Mouse (Mus musculus): Measurements from ENCODE around the gene Nudt3. TPM values are rescaled to one million over a fixed set of nuclear protein-coding genes. Genes with fewer than 3 reads are reported as not detected.

The Nudt3 gene
- polyA plus RNA-seq, 1 experiment from 2014 or later, result 196 TPM

DNA sequence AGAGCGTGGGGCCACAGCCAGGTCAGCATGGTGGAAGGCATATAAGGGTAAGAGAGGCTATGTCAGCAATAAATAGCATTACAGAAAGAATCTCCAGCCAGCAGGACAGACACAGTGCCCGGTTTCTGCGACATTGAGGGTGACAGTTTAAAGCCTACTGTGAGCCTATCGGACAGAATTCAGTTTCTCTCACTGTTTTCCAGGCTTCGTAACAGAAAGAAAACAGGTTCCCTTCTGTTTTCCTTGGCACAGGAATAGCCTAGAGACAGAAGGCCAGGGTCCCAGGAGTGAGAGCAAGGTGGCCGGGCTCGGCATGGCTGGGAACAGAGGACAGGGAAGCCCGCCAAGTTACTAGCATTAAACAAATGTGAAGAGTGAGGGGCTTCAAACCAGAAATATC lies 43.5 kb downstream of the Nudt3 start:
- ChIA-PET CTCF (interaction anchor here (3.4 kb wide), 1 partner anchor 14 kb away, joined by 10 read pairs; the partner anchor contains the start of gene AI413582), POLR2A (interaction anchor here (1.5 kb wide), 1 partner anchor 12 kb away, joined by 3 read pairs; no protein-coding TSS in a partner anchor)
- no peak for ATAC-seq
- no peak for TF ChIP-seq CTCF (IDR thresholded peaks at IDR 0.05)
- H3K27me3 ChIP-seq, result no peaks in the 10 kb centered on the region
- in situ Hi-C loops (cut with MboI; ENCODE audit: low pct_unique_long_range_greater_than_20kb), result no loop called here
- no peak for DNase-seq (ENCODE audit: low read depth, low spot score)

DNA sequence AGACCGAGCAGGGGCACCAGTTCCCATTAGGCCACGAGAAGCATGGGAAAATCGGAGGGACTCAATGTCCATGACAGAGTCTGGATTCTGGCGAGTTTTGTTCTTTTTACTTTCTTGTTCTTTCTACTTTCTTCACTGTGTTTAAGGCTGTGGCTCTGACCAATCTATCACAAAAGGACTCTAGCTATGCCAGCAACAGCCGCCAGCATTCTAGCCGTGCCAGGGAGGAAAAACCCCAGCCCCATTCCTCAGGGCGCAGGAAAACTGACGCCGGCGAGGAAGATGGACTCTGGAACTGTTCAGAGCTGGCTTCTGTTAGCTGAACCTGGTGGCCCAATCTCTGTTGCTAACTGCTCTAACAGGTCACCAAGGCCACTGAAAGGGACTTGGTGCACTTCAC lies 44.8 kb downstream of the Nudt3 start:
- TF ChIP-seq CTCF (IDR thresholded peaks at IDR 0.05), result no peak
- DNase-seq (ENCODE audit: low read depth, low spot score) (no peak), ATAC-seq (no peak)
- POLR2A ChIA-PET, result interaction anchor here (1.5 kb wide), 1 partner anchor 13 kb away, joined by 3 read pairs; no protein-coding TSS in a partner anchor
- H3K27me3 ChIP-seq, result no peaks in the 10 kb centered on the region
- CTCF ChIA-PET, result interaction anchor here (3.4 kb wide), 1 partner anchor 13 kb away, joined by 10 read pairs; the partner anchor contains the start of gene AI413582
- in situ Hi-C loops (cut with MboI; ENCODE audit: low pct_unique_long_range_greater_than_20kb), result no loop called here

DNA sequence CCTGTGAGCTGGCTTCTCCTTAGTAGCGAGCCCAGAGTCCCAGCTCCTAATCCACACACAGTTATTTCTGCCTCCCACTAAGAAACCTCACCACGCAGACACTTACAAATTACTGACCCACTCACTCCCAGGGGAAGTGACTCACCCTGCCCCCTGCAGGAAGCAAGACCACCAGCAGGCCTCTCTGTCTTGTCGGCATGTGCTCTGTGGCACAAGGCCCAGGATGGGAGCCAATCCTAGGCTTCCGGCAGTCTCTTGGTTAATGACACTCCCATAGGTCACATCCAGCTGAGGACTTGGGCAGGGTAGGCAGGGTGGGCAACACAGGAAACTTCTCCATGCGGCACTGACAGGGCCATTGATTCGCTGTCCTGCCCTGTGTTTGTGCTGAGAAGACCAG lies 45.8 kb downstream of the Nudt3 start:
- ChIA-PET CTCF (interaction anchor here (0.8 to 3.4 kb wide), 6 partner anchors 12 to 52 kb away, joined by 3 to 10 read pairs (median 4); partner anchors contain the start of gene AI413582), POLR2A (interaction anchor here (1.2 kb wide), 1 partner anchor 14 kb away, joined by 3 read pairs; no protein-coding TSS in a partner anchor)
- in situ Hi-C loops (cut with MboI; ENCODE audit: low pct_unique_long_range_greater_than_20kb), result no loop called here
- DNase-seq (ENCODE audit: low read depth, low spot score), result no peak
- H3K27me3 ChIP-seq, result no peaks in the 10 kb centered on the region
- TF ChIP-seq CTCF (IDR thresholded peaks at IDR 0.05), result no peak
- ATAC-seq, result peak; percentile 41

DNA sequence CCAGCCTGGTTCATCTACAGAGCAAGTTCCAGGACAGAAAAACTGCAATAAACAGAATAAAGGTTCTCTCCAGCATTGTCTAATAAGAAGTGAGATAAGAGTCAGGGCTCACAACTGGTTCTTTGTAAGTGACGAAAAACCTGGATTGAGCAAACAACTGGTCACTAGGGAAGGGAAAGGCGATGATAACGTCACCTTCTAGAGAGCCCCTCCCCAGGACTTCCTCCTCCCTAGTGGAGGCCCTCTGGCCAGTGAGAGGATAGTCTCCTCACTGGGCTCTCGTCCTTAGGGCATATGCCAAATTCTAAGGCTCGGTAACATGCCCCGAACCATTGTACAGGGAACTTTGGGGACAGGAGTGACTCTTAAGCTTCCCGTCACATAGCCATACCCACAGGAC lies 47.2 kb downstream of the Nudt3 start:
- ChIA-PET POLR2A (no interaction called here), CTCF (interaction anchor here (1.4 to 3.4 kb wide), 3 partner anchors 10 to 54 kb away, joined by 3 to 10 read pairs (median 4); partner anchors contain the start of gene AI413582)
- H3K27me3 ChIP-seq, result no peaks in the 10 kb centered on the region
- TF ChIP-seq CTCF (IDR thresholded peaks at IDR 0.05), result no peak
- in situ Hi-C loops (cut with MboI; ENCODE audit: low pct_unique_long_range_greater_than_20kb), result no loop called here
- no peak for ATAC-seq
- no peak for DNase-seq (ENCODE audit: low read depth, low spot score)

DNA sequence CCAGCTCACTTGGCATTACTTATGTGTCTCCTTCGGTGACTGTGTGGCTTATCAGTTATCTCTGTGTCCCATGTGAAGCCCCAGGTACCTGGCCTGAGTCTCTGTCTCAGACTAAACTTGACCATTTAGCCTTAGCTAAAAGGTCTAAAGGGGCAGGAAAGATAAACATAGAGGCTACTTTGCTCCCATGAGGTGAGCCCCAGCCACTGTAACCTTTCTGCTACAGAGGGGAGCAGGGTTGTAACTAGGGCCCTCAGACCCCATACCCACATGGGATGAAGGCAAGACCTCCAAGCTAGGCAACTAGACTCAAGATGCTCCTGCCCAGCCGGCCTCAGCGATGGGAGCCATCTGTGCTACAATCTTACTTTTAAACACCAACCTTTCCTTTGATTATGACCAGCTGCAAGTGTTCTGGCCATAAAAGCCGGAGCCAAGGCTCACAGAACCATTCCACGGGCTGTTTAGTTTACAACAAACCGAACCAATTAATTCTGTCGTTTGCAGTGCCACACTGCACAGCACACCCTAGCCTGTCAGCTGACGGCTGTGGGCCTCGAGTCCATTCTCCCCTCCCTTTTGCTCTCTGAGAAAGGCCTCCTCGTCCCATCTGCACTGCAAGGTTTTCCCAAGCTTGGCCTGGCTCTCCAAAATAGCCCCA lies 48.0 kb downstream of the Nudt3 start:
- in situ Hi-C loops (cut with MboI; ENCODE audit: low pct_unique_long_range_greater_than_20kb), result no loop called here
- ChIA-PET CTCF (no interaction called here), POLR2A (interaction anchor here (1.2 kb wide), 1 partner anchor 48 kb away, joined by 5 read pairs; the partner anchor contains the start of gene Nudt3)
- TF ChIP-seq CTCF (IDR thresholded peaks at IDR 0.05), result no peak
- no peak for ATAC-seq
- no peak for DNase-seq (ENCODE audit: low read depth, low spot score)
- H3K27me3 ChIP-seq, result no peaks in the 10 kb centered on the region

DNA sequence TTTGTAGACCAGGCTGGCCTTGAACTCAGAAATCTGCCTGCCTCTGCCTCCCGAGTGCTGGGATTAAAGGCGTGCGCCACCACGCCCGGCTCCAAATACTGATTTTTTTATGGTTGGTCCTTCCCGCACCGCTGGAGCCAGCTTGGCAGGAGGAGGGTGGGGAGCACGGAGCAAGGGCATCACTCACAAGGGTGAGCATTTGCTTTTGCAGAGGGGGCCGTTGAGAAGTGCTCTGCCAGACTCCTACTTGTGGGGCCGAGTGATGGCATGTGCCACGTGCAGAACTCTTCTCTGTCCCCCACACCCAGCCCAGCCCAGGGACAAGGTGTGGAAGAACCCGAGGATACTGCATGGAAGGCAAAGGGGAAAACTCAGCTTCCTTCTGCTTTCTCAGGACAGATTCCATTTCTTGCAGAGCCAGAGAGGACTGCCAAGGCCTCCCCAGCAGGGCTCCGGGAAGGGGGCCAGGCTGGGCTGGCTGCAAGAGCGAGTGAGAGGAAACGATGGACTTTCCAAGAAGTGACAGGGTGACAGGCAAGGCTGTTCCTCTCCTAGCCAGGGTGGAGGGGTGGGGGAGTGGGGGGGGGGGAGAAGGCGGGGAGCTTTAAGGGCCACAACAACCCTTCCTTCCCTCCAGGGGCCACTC lies 48.7 kb downstream of the Nudt3 start:
- ATAC-seq (no peak), DNase-seq (ENCODE audit: low read depth, low spot score) (no peak)
- no peak for TF ChIP-seq CTCF (IDR thresholded peaks at IDR 0.05)
- POLR2A ChIA-PET, result interaction anchor here (1.1 to 1.2 kb wide), 2 partner anchors 8 to 49 kb away, joined by 4 to 5 read pairs; partner anchors contain the start of gene Nudt3
- CTCF ChIA-PET, result no interaction called here
- in situ Hi-C loops (cut with MboI; ENCODE audit: low pct_unique_long_range_greater_than_20kb), result no loop called here
- no peaks in the 10 kb centered on the region for H3K27me3 ChIP-seq

DNA sequence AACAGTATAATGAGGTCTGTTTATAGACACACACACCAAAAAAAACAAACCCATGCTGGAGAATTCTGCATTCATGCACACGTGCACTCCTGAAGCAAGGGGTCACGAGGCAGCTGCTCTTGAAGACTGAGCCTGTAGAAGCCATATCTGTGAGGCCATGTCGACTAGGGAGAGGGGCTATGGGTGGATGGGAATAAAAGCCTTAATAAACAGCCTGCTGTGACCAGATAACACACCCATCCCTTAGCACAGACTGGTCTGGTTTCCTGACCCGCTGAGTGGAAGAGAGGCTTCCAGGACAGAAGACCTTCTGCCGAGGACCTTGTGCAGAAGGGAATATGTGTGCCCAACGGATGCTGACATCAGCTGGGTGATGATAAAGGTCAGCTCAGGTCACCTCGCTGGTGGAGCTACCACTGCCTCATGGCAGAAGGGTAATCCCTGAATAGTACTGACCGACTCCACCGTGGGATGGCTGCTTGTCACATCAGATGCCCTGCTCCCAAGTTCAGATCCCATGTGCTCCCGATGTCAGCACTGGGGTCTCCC lies 49.4 kb downstream of the Nudt3 start:
- DNase-seq (ENCODE audit: low read depth, low spot score) (no peak), ATAC-seq (no peak)
- POLR2A ChIA-PET, result interaction anchor here (1.1 kb wide), 1 partner anchor 8 kb away, joined by 4 read pairs; no protein-coding TSS in a partner anchor
- no peaks in the 10 kb centered on the region for H3K27me3 ChIP-seq
- in situ Hi-C loops (cut with MboI; ENCODE audit: low pct_unique_long_range_greater_than_20kb), result no loop called here
- CTCF ChIA-PET, result no interaction called here
- no peak for TF ChIP-seq CTCF (IDR thresholded peaks at IDR 0.05)

DNA sequence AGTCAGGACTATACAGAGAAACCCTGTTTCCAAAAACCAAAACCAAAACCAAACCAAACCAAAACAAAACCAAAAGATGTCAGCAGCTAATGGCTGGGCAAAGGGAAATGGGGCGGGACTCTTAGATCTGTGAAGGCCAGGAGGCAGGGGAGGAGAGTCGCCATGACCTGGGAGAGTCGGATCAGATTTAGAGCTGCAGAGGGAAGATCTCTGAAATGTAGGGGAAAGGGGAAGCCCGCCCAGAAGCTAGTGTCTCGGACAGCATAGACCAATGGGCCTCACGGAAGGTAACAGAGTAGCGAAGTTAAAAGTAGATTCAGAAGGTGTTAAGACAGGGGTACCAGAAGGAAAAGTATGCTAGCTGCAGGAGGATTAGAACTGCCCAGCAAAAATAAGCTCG lies 52.0 kb downstream of the Nudt3 start:
- CTCF ChIA-PET, result no interaction called here
- POLR2A ChIA-PET, result interaction anchor here (0.6 kb wide), 1 partner anchor 20 kb away, joined by 5 read pairs; no protein-coding TSS in a partner anchor
- in situ Hi-C loops (cut with MboI; ENCODE audit: low pct_unique_long_range_greater_than_20kb), result no loop called here
- DNase-seq (ENCODE audit: low read depth, low spot score) (no peak), ATAC-seq (no peak)
- no peak for TF ChIP-seq CTCF (IDR thresholded peaks at IDR 0.05)
- H3K27me3 ChIP-seq, result no peaks in the 10 kb centered on the region

DNA sequence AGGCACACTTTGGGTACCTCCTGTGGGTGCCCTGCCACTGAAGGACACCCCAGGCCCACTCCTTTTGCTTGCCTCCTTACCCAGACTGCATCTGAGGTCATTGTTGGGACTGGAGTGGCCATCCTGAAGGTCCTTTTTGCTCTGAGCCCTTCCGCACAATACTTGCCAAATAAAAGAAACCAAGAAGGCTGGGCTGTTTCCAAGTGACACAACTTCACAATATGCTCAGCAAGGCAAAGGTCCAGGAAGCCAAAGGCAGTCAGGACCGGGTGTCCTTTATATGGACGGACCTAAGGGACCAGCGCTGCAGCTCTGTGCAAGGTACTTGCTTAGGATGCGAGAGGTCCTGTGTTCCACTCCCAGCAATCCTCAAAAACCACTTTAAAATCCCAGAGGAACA lies 55.1 kb downstream of the Nudt3 start:
- POLR2A ChIA-PET, result no interaction called here
- no peaks in the 10 kb centered on the region for H3K27me3 ChIP-seq
- TF ChIP-seq CTCF (IDR thresholded peaks at IDR 0.05), result no peak
- DNase-seq (ENCODE audit: low read depth, low spot score) (no peak), ATAC-seq (no peak)
- CTCF ChIA-PET, result interaction anchor here (1.6 kb wide), 1 partner anchor 33 kb away, joined by 7 read pairs; no protein-coding TSS in a partner anchor
- in situ Hi-C loops (cut with MboI; ENCODE audit: low pct_unique_long_range_greater_than_20kb), result loop anchor here (5.0 to 10.0 kb wide), 2 partner anchors 64 to 197 kb away; no protein-coding TSS in a partner anchor

DNA sequence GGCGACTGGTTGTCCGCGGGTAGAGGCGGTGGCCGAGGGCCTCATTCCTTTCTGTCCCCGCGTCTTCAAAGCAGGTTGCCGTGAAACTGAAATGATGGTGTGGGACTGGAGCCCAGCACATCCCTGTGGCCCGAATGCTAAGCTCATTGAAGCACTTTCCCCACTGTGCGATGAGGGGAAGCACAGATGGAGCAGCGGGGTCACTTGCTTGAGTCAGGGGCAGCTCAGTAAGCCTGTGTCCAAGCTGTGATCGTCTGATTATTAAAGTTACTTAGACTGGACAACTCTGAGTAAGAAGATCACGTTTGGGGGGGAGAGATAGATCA lies 57.4 kb downstream of the Nudt3 start:
- in situ Hi-C loops (cut with MboI; ENCODE audit: low pct_unique_long_range_greater_than_20kb), result loop anchor here (5.0 to 10.0 kb wide), 2 partner anchors 66 to 199 kb away; no protein-coding TSS in a partner anchor
- no peak for TF ChIP-seq CTCF (IDR thresholded peaks at IDR 0.05)
- ChIA-PET POLR2A (interaction anchor here (0.5 to 1.7 kb wide), 3 partner anchors 8 to 57 kb away, joined by 3 to 5 read pairs (median 4); no protein-coding TSS in a partner anchor), CTCF (interaction anchor here (0.7 to 1.7 kb wide), 5 partner anchors 12 to 67 kb away, joined by 3 to 10 read pairs (median 3); no protein-coding TSS in a partner anchor)
- DNase-seq (ENCODE audit: low read depth, low spot score) (no peak), ATAC-seq (no peak)
- no peaks in the 10 kb centered on the region for H3K27me3 ChIP-seq
